Mouse (Mus musculus): ENCODE measurements around the gene Ptafr. TPM values are rescaled to one million over a fixed set of nuclear protein-coding genes. Genes with fewer than 3 reads are reported as not detected.
"Not testable (repeated sequence)": the region's sequence is repeated elsewhere in the genome, so short reads cannot be mapped to it uniquely, and the experiment has no call there.

Gene Ptafr
- polyA plus RNA-seq, 1 experiment from 2014 or later: 0.66 TPM

DNA sequence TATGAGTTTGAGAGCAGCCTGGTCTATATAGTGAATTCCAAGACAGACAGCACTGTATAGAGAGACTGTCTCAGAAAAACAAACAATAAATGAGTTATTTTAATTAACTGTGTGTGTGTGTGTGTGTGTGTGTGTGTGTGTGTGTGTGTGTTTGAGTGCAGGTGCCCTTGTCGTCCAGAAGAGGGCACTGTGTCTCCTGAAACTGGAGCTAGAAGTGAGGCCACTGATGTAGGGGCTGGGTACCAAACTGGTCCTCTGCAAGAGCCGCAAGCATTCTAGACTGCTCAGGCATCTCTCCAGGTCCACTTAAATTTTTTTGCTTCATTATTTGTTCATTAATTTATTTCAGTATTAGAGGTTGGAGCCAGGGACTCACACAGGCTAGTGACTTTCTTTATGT is 35.0 kb downstream of the Ptafr start:
- H3K4me2 ChIP-seq (ENCODE audit: low read length): no peak overlapping the region
- no peak overlapping the region for H3K9ac ChIP-seq (ENCODE audit: low read length)
- 67% methylated on average over 2 of the region's 2 CpGs for WGBS
- no peak for ATAC-seq (ENCODE audit: insufficient number of reproducible peaks, insufficient read depth, low FRiP score, low read depth)
- no peaks in the 10 kb centered on the region for H3K9me3 ChIP-seq (ENCODE audit: control insufficient read depth, low read length)
- H3K27ac ChIP-seq (replicated peaks in 1 of 2; ENCODE audit: control insufficient read depth in 1 of 2, insufficient read depth in 1 of 2, low read depth in 2 of 2, low read length in 2 of 2): no peak overlapping the region
- no peaks in the 10 kb centered on the region for H3K27me3 ChIP-seq (ENCODE audit: control insufficient read depth, insufficient read depth, low read length)
- H3K36me3 ChIP-seq (ENCODE audit: control insufficient read depth, insufficient read depth, low read length): no peaks in the 10 kb centered on the region
- H3K4me1 ChIP-seq (ENCODE audit: control insufficient read depth in 2 of 2, insufficient read depth in 2 of 2, low read length in 2 of 2): peaks cover 5 to 8% of the 10 kb centered on the region in 2 experiments
- H3K4me3 ChIP-seq (ENCODE audit: control insufficient read depth in 1 of 2, insufficient read depth in 1 of 2, low read depth in 1 of 2, low read length in 2 of 2): no peak overlapping the region

DNA sequence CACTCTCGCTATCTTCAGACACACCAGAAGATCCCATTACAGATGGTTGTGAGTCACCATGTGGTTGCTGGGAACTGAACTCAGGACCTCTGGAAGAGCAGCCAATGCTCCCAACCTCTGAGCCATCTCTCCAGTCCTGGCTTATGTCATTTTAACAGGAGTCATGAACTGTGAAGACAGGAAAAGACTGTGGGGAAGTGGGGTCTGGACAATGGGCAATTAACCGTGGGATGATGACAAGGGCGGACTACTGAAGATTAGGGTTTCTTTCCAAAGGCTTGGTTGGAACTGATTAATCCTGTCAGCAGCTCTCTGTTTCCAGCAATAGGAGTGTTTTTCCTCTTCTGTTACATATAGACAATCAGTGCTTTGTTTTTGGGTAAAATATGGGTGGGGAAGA is 35.9 kb downstream of the Ptafr start:
- no peak overlapping the region for H3K4me3 ChIP-seq (ENCODE audit: control insufficient read depth in 1 of 2, insufficient read depth in 1 of 2, low read depth in 1 of 2, low read length in 2 of 2)
- H3K27ac ChIP-seq (replicated peaks in 1 of 2; ENCODE audit: control insufficient read depth in 1 of 2, insufficient read depth in 1 of 2, low read depth in 2 of 2, low read length in 2 of 2): no peak overlapping the region
- no peak overlapping the region for H3K4me2 ChIP-seq (ENCODE audit: low read length)
- no peak overlapping the region for H3K9ac ChIP-seq (ENCODE audit: low read length)
- H3K36me3 ChIP-seq (ENCODE audit: control insufficient read depth, insufficient read depth, low read length): no peaks in the 10 kb centered on the region
- no peaks in the 10 kb centered on the region for H3K9me3 ChIP-seq (ENCODE audit: control insufficient read depth, low read length)
- ATAC-seq (ENCODE audit: insufficient number of reproducible peaks, insufficient read depth, low FRiP score, low read depth): no peak
- H3K27me3 ChIP-seq (ENCODE audit: control insufficient read depth, insufficient read depth, low read length): no peaks in the 10 kb centered on the region
- 37% methylated on average over 3 of the region's 3 CpGs for WGBS
- H3K4me1 ChIP-seq (ENCODE audit: control insufficient read depth in 2 of 2, insufficient read depth in 2 of 2, low read length in 2 of 2): peaks cover 0 to 6% of the 10 kb centered on the region in 2 experiments; a peak in 2 of 4 replicates

DNA sequence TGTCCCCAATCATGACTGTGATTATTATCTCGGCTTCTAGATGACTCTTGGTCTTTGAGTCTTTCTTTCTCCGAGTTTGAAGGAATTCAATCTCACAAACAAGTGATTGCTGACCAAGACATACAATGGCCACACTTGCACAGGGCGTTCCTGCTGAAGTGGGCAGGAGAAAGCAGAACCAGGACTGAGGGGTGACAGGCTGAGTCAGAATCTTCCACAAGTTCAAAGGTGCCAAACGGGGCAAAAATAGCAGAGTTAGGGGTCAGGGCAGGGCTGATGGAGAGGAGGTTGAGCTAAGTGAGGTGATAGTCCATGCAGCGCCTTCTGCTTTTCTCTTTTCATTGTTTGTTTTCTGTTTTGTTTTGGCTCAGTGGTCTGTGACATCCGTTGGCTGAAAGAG is 36.6 kb downstream of the Ptafr start:
- no peak for ATAC-seq (ENCODE audit: insufficient number of reproducible peaks, insufficient read depth, low FRiP score, low read depth)
- Histone ChIP-seq H3K4me1 (ENCODE audit: control insufficient read depth in 2 of 2, insufficient read depth in 2 of 2, low read length in 2 of 2) (peaks cover 0 to 6% of the 10 kb centered on the region in 2 experiments; a peak in 2 of 4 replicates), H3K27me3 (ENCODE audit: control insufficient read depth, insufficient read depth, low read length) (no peaks in the 10 kb centered on the region), H3K9me3 (ENCODE audit: control insufficient read depth, low read length) (no peaks in the 10 kb centered on the region), H3K4me2 (ENCODE audit: low read length) (no peak overlapping the region), H3K4me3 (ENCODE audit: control insufficient read depth in 1 of 2, insufficient read depth in 1 of 2, low read depth in 1 of 2, low read length in 2 of 2) (no peak overlapping the region), H3K9ac (ENCODE audit: low read length) (no peak overlapping the region), H3K27ac (replicated peaks in 1 of 2; ENCODE audit: control insufficient read depth in 1 of 2, insufficient read depth in 1 of 2, low read depth in 2 of 2, low read length in 2 of 2) (no peak overlapping the region), H3K36me3 (ENCODE audit: control insufficient read depth, insufficient read depth, low read length) (no peaks in the 10 kb centered on the region)
- WGBS: 70% methylated on average over 6 of the region's 6 CpGs

DNA sequence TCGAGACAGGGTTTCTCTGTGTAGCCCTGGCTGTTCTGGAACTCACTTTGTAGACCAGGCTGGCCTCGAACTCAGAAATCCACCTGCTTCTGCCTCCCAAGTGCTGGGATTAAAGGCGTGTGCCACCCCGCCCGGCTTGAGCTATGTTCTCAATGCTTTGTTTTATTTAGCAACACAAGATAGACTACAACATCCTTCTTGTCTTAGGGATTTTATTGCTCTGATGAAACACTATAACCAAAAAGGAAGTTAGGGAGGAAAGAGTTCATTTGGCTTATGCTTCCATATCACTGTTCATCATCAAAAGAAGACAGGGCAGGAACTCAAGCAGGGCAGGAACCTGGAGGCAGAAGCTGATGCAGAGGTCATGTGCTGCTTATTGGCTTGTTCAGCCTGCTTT is 37.4 kb downstream of the Ptafr start:
- not testable (repeated sequence) for H3K9ac ChIP-seq (ENCODE audit: low read length); H3K4me2 ChIP-seq (ENCODE audit: low read length); H3K4me1 ChIP-seq (ENCODE audit: control insufficient read depth in 2 of 2, insufficient read depth in 2 of 2, low read length in 2 of 2); H3K4me3 ChIP-seq (ENCODE audit: control insufficient read depth in 1 of 2, insufficient read depth in 1 of 2, low read depth in 1 of 2, low read length in 2 of 2); H3K36me3 ChIP-seq (ENCODE audit: control insufficient read depth, insufficient read depth, low read length); H3K27me3 ChIP-seq (ENCODE audit: control insufficient read depth, insufficient read depth, low read length); H3K9me3 ChIP-seq (ENCODE audit: control insufficient read depth, low read length); H3K27ac ChIP-seq (replicated peaks in 1 of 2; ENCODE audit: control insufficient read depth in 1 of 2, insufficient read depth in 1 of 2, low read depth in 2 of 2, low read length in 2 of 2); ATAC-seq (ENCODE audit: insufficient number of reproducible peaks, insufficient read depth, low FRiP score, low read depth)
- WGBS: 89% methylated on average over 5 of the region's 5 CpGs

DNA sequence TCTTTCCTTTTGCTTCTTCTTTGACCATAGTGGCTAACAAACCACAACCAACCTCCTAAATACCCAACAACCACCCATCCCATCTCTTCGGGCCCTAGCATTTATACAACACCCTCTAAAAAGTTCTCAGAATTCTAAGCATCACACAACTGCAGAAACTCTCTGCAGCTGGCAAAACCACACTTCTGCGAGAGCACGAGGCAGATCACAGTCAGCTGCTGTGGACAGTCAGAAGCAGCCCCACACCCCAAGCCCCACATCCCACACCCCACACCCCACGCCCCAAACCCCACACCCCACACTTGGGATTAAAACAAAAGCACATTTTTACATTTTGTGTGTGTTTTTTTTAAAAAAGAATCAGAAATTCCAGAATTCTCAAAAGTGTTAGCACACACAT is 39.6 kb downstream of the Ptafr start:
- Histone ChIP-seq H3K27me3 (ENCODE audit: control insufficient read depth, insufficient read depth, low read length) (no peaks in the 10 kb centered on the region), H3K9me3 (ENCODE audit: control insufficient read depth, low read length) (no peaks in the 10 kb centered on the region), H3K27ac (replicated peaks in 1 of 2; ENCODE audit: control insufficient read depth in 1 of 2, insufficient read depth in 1 of 2, low read depth in 2 of 2, low read length in 2 of 2) (no peak overlapping the region), H3K4me2 (ENCODE audit: low read length) (no peak overlapping the region), H3K9ac (ENCODE audit: low read length) (no peak overlapping the region), H3K36me3 (ENCODE audit: control insufficient read depth, insufficient read depth, low read length) (no peaks in the 10 kb centered on the region), H3K4me1 (ENCODE audit: control insufficient read depth in 2 of 2, insufficient read depth in 2 of 2, low read length in 2 of 2) (peaks cover 8 to 14% of the 10 kb centered on the region in 2 experiments), H3K4me3 (ENCODE audit: control insufficient read depth in 1 of 2, insufficient read depth in 1 of 2, low read depth in 1 of 2, low read length in 2 of 2) (no peak overlapping the region)
- 86% methylated on average over 4 of the region's 4 CpGs for WGBS
- no peak for ATAC-seq (ENCODE audit: insufficient number of reproducible peaks, insufficient read depth, low FRiP score, low read depth)

DNA sequence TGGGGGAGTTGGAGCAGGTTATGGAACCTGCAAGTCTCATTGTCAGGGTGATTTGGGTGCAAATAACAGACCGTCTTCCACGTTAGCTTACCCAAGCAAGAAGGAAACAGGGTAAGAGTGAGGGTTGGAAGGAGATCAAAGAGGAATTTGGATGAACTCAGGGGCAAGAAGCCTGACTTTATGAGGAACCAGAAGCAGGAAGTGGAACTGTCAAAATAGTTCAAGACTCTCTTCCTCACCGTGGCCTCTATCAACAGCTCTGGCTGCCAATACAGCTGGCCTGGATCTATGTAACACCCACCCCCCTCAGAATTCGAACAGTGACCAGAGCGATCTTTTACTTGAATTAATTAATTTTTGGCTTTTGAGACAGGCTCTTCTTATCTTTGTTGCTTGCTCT is 41.9 kb downstream of the Ptafr start:
- Histone ChIP-seq H3K9ac (ENCODE audit: low read length) (no peak overlapping the region), H3K36me3 (ENCODE audit: control insufficient read depth, insufficient read depth, low read length) (no peaks in the 10 kb centered on the region), H3K27ac (replicated peaks in 1 of 2; ENCODE audit: control insufficient read depth in 1 of 2, insufficient read depth in 1 of 2, low read depth in 2 of 2, low read length in 2 of 2) (no peak overlapping the region), H3K4me3 (ENCODE audit: control insufficient read depth in 1 of 2, insufficient read depth in 1 of 2, low read depth in 1 of 2, low read length in 2 of 2) (no peak overlapping the region), H3K27me3 (ENCODE audit: control insufficient read depth, insufficient read depth, low read length) (no peaks in the 10 kb centered on the region), H3K4me2 (ENCODE audit: low read length) (no peak overlapping the region), H3K9me3 (ENCODE audit: control insufficient read depth, low read length) (no peaks in the 10 kb centered on the region), H3K4me1 (ENCODE audit: control insufficient read depth in 2 of 2, insufficient read depth in 2 of 2, low read length in 2 of 2) (peaks cover 8 to 14% of the 10 kb centered on the region in 2 experiments)
- no peak for ATAC-seq (ENCODE audit: insufficient number of reproducible peaks, insufficient read depth, low FRiP score, low read depth)
- WGBS: 69% methylated on average over 5 of the region's 5 CpGs

DNA sequence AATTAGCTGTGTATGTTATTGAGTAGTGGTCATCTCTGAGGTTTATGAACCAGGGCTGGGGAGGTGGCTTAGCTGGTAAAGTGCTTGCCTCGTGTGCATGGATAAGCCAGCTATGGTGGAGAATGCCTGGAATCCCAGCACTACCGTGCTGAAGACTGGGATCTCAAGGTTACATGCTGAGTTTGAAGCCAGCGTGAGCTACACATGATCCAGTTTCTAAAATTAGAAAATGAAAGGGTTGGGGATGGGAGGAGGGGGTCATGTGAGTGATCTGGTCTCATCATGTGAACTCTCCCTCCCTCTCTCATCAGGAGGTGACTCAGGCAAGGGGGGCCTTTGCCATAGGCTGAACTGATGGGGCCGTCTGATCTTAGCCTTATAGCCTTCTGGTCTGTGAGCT is 44.3 kb downstream of the Ptafr start:
- peak; percentile 83 for ATAC-seq (ENCODE audit: insufficient number of reproducible peaks, insufficient read depth, low FRiP score, low read depth)
- H3K9ac ChIP-seq (ENCODE audit: low read length): no peak overlapping the region
- peak overlapping the region; percentile 91 to 95 for H3K27ac ChIP-seq (replicated peaks in 1 of 2; ENCODE audit: control insufficient read depth in 1 of 2, insufficient read depth in 1 of 2, low read depth in 2 of 2, low read length in 2 of 2)
- no peaks in the 10 kb centered on the region for H3K36me3 ChIP-seq (ENCODE audit: control insufficient read depth, insufficient read depth, low read length)
- no peak overlapping the region for H3K4me2 ChIP-seq (ENCODE audit: low read length)
- 23% methylated on average over 4 of the region's 4 CpGs for WGBS
- H3K4me1 ChIP-seq (ENCODE audit: control insufficient read depth in 2 of 2, insufficient read depth in 2 of 2, low read length in 2 of 2): peaks cover 8 to 11% of the 10 kb centered on the region in 2 experiments
- no peaks in the 10 kb centered on the region for H3K9me3 ChIP-seq (ENCODE audit: control insufficient read depth, low read length)
- no peaks in the 10 kb centered on the region for H3K27me3 ChIP-seq (ENCODE audit: control insufficient read depth, insufficient read depth, low read length)
- no peak overlapping the region for H3K4me3 ChIP-seq (ENCODE audit: control insufficient read depth in 1 of 2, insufficient read depth in 1 of 2, low read depth in 1 of 2, low read length in 2 of 2)

DNA sequence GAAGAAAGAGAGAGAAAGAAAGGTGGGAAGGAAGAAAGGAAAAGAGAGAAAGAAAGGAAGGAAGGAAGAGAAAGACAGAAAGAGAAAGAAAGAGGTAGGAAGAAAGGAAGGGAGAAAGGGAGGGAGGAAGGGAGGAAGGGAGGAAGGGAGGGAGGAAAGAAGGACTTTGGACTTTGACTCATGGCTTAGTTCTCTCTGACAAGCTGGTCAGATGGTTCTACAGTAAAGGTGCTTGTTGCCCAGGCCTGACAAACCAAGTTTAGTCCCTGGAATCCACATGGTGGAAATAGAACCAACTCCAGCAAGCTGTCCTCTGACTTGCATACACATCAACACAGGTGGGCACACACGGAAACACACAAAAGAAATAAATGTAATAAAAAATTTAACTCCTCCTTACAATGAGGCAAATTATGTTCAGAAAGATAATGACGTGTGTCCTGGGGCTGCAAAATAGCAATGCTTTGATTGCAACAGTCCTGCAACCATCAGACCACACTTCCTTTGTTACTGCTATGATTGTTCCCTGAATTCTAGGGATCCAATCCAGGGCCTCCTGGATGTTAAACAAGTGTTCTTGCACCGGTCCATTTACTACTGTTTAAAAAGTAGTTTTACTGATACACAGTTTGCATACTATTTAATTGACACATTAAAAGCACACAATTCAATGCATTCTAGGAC is 46.6 kb downstream of the Ptafr start:
- ATAC-seq (ENCODE audit: insufficient number of reproducible peaks, insufficient read depth, low FRiP score, low read depth): no peak
- no peaks in the 10 kb centered on the region for H3K36me3 ChIP-seq (ENCODE audit: control insufficient read depth, insufficient read depth, low read length)
- 77% methylated on average over 3 of the region's 3 CpGs for WGBS
- peaks cover 11% of the 10 kb centered on the region; the same call in 1 of the 2 replicates for H3K9me3 ChIP-seq (ENCODE audit: control insufficient read depth, low read length)
- H3K27me3 ChIP-seq (ENCODE audit: control insufficient read depth, insufficient read depth, low read length): no peaks in the 10 kb centered on the region
- peaks cover 8 to 11% of the 10 kb centered on the region in 2 experiments for H3K4me1 ChIP-seq (ENCODE audit: control insufficient read depth in 2 of 2, insufficient read depth in 2 of 2, low read length in 2 of 2)
- H3K4me3 ChIP-seq (ENCODE audit: control insufficient read depth in 1 of 2, insufficient read depth in 1 of 2, low read depth in 1 of 2, low read length in 2 of 2): no peak overlapping the region
- no peak overlapping the region for H3K4me2 ChIP-seq (ENCODE audit: low read length)
- no peak overlapping the region for H3K27ac ChIP-seq (replicated peaks in 1 of 2; ENCODE audit: control insufficient read depth in 1 of 2, insufficient read depth in 1 of 2, low read depth in 2 of 2, low read length in 2 of 2)
- no peak overlapping the region for H3K9ac ChIP-seq (ENCODE audit: low read length)
